Mouse (Mus musculus): Measurements from ENCODE around the gene Gm42674.

GRCm38 (mm10) chr3:90595556-90595955 is 6.1 kb upstream of the Gm42674 start:
- TF ChIP-seq CTCF (IDR thresholded peaks at IDR 0.05; ENCODE audit: low read depth, low read length) (no peak), EP300 (IDR thresholded peaks at IDR 0.05; ENCODE audit: insufficient read depth, low read depth, low read length) (no peak), POLR2A (IDR thresholded peaks at IDR 0.05; ENCODE audit: insufficient read depth, low read length) (no peak)

Measured in ES-Bruce4 (cell line).